Mouse (Mus musculus) forebrain, embryonic 10.5 days (tissue): Measurements from ENCODE around the gene Mylk. TPM values are rescaled to one million over a fixed set of nuclear protein-coding genes. Genes with fewer than 3 reads are reported as not detected.

Experiments
- DNase-seq: peaks from one replicate; pipeline ENCODE4 v3.0.0-alpha.2; 2017; ENCODE audit warnings: low spot score; ENCODE audit errors: extremely low spot score
- H3K27ac ChIP-seq: fragments of 300-500 bp; sonication (generic); 2 replicates; pipeline ENCODE4 v1.5.1; 2016; ENCODE audit warnings: mild to moderate bottlenecking
- H3K27me3 ChIP-seq: fragments of 300-500 bp; sonication (generic); 2 replicates; pipeline ENCODE4 v1.6.1; 2016; ENCODE audit warnings: mild to moderate bottlenecking; ENCODE audit not compliant: poor library complexity, severe bottlenecking
- H3K36me3 ChIP-seq: fragments of 300-500 bp; sonication (generic); replicated peaks from 2 replicates; pipeline ENCODE4 v1.6.1; 2016; ENCODE audit warnings: mild to moderate bottlenecking, moderate library complexity
- H3K4me1 ChIP-seq: fragments of 300-500 bp; sonication (generic); 2 replicates; pipeline ENCODE4 v1.6.1; 2016
- H3K4me3 ChIP-seq: fragments of 300-500 bp; sonication (generic); 2 replicates; pipeline ENCODE4 v1.5.1; 2016; ENCODE audit warnings: mild to moderate bottlenecking, moderate library complexity
- H3K9me3 ChIP-seq: fragments of 300-500 bp; sonication (generic); 2 replicates; pipeline ENCODE4 v1.6.1; 2016; ENCODE audit warnings: mild to moderate bottlenecking, moderate library complexity
- WGBS: fragments of 180-500 bp; shearing (Covaris S2); methylation state at CpG from one replicate; pipeline ENCODE4 v1.1.7; 2016; 5-methylcytosine and 5-hydroxymethylcytosine counted together
- polyA plus RNA-seq: library from polyadenylated mRNA; unstranded; fragments of >200 nt; fragmentation: Nextera tagmentation; extraction: Ambion mirVana; gene quantifications from 2 replicates; pipeline ENCODE4 v1.2.1, GENCODE M21; 2016

The Mylk gene
- polyA plus RNA-seq, 1 experiment from 2014 or later: 5.1 TPM

DNA sequence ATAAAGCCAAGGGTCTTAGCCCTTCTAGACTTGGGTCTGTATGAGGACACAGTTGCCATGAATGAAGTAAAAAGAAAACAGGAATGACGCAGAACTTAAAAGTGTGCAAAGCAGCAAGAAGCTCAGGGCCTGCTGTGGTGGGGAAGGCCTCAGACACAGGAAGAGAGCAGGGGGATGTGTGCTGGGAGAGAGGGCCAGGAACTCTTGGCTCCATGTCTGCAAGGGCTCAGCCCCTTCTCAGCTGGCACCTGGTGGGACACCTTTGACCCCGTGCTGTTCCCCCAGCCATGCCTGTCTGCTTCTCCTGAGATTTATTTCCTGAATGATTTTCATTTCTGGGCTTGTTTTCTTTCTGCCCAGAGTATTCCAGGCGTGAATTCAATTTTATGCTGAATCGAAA is 4.5 kb downstream of the Mylk start:
- Histone ChIP-seq H3K4me1 (peaks cover 62% of the 10 kb centered on the region), H3K27ac (peak overlapping the region; percentile 71), H3K4me3 (no peak overlapping the region), H3K9me3 (no peaks in the 10 kb centered on the region; the same call in 1 of the 2 replicates), H3K36me3 (no peaks in the 10 kb centered on the region; the same call in 1 of the 2 replicates), H3K27me3 (peaks cover 26% of the 10 kb centered on the region)
- DNase-seq: no peak
- 62% methylated on average over 4 of the region's 4 CpGs for WGBS

- H3K27ac ChIP-seq: no peak overlapping the region
- DNase-seq: no peak
- peaks cover 62% of the 10 kb centered on the region for H3K4me1 ChIP-seq
- 80% methylated on average over 3 of the region's 3 CpGs for WGBS
- no peak overlapping the region for H3K4me3 ChIP-seq
- H3K36me3 ChIP-seq: no peaks in the 10 kb centered on the region; the same call in 1 of the 2 replicates
- H3K27me3 ChIP-seq: peaks cover 18% of the 10 kb centered on the region
- no peaks in the 10 kb centered on the region; the same call in 1 of the 2 replicates for H3K9me3 ChIP-seq
Measured at GRCm38 (mm10) chr16:34752026-34752425, 7.0 kb downstream of the Mylk start.

GRCm38 (mm10) chr16:34752977-34753376 is 8.0 kb downstream of the Mylk start:
- no peak overlapping the region for H3K27ac ChIP-seq
- no peaks in the 10 kb centered on the region; the same call in 1 of the 2 replicates for H3K36me3 ChIP-seq
- WGBS: 82% methylated on average over 3 of the region's 3 CpGs
- H3K27me3 ChIP-seq: peaks cover 10% of the 10 kb centered on the region; the same call in 1 of the 2 replicates
- no peak for DNase-seq
- H3K4me1 ChIP-seq: peaks cover 67% of the 10 kb centered on the region
- no peaks in the 10 kb centered on the region; the same call in 1 of the 2 replicates for H3K9me3 ChIP-seq
- H3K4me3 ChIP-seq: no peak overlapping the region

GRCm38 (mm10) chr16:34756991-34757390 is 12.0 kb downstream of the Mylk start:
- Histone ChIP-seq H3K27me3 (peaks cover 9% of the 10 kb centered on the region; the same call in 1 of the 2 replicates), H3K36me3 (no peaks in the 10 kb centered on the region), H3K4me3 (no peak overlapping the region), H3K27ac (peak overlapping the region; percentile 48; the same call in 1 of the 2 replicates), H3K4me1 (peaks cover 38% of the 10 kb centered on the region), H3K9me3 (no peaks in the 10 kb centered on the region)
- WGBS: 75% methylated on average over 7 of the region's 7 CpGs
- DNase-seq: no peak

DNA sequence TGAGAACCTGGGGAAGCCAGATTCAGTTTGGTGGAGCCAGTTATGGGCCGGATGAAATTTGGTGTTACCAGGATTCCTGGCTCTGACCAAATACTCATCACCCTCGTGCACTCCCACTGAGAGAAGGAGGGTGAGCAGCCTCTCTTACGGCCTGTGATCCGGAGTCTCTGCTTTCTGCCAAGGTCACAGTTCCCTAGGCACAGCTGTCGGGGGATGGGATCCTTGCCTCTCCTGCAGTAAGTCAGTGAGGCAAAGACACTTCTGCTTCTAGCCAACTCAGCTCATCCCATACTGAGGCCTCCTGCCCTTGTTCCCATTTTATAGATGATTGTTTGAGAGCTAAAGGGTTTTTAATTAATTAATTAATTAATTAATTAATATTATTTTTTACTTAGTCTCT is 13.2 kb downstream of the Mylk start:
- DNase-seq: no peak
- Histone ChIP-seq H3K27ac (no peak overlapping the region), H3K4me1 (peaks cover 32% of the 10 kb centered on the region), H3K9me3 (no peaks in the 10 kb centered on the region), H3K27me3 (peaks cover 9% of the 10 kb centered on the region; the same call in 1 of the 2 replicates), H3K4me3 (no peak overlapping the region), H3K36me3 (no peaks in the 10 kb centered on the region)
- WGBS: 56% methylated on average over 5 of the region's 5 CpGs

DNA sequence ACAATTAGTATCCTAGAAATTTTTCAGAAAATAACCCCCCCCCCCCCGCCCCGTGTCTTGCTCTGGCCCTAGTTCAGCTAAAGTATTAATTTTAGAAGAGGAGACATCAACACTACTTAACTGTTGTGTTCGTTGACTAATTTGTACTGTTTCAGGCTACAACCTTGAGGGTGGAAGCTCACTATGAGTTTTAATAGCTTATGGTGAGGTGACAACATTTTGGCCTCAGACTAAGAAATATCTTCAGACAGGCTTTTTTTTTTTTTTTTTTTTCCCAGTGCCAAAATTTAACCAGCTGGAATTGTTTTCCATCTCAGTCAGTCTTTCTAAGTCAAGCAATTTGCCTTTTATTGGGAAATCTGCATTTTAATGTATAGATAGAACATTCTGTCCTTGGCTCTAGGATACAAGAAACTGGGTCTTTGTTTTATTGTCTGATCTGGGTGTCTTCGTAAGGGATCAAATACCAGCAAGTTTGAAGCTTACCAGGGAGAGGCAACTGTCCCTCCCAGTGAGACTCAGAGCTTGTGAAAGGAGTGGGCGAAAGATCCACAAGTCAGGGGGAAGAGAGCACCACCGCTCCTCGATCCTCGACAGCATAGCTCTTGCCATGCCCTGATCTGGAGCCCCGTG is 19.1 kb downstream of the Mylk start:
- no peak overlapping the region for H3K27ac ChIP-seq
- 86% methylated on average over 9 of the region's 9 CpGs for WGBS
- H3K27me3 ChIP-seq: peaks cover 27% of the 10 kb centered on the region

GRCm38 (mm10) chr16:34765666-34766065 is 20.7 kb downstream of the Mylk start:
- H3K4me1 ChIP-seq: peaks cover 10% of the 10 kb centered on the region
- no peak for DNase-seq
- peaks cover 40% of the 10 kb centered on the region for H3K27me3 ChIP-seq
- H3K9me3 ChIP-seq: peaks cover 7% of the 10 kb centered on the region; the same call in 1 of the 2 replicates
- H3K27ac ChIP-seq: no peak overlapping the region
- H3K4me3 ChIP-seq: no peak overlapping the region
- 75% methylated on average over 1 of the region's 1 CpGs for WGBS
- no peaks in the 10 kb centered on the region; the same call in 1 of the 2 replicates for H3K36me3 ChIP-seq

More for the DNA sequence above, 19.1 kb downstream of the Mylk start:
- no peak for DNase-seq
- Histone ChIP-seq H3K4me3 (no peak overlapping the region), H3K4me1 (peaks cover 10% of the 10 kb centered on the region), H3K9me3 (peaks cover 5% of the 10 kb centered on the region; the same call in 1 of the 2 replicates), H3K36me3 (no peaks in the 10 kb centered on the region; the same call in 1 of the 2 replicates)

- Histone ChIP-seq H3K4me3 (no peak overlapping the region), H3K36me3 (no peaks in the 10 kb centered on the region; the same call in 1 of the 2 replicates), H3K4me1 (peaks cover 10% of the 10 kb centered on the region), H3K27ac (no peak overlapping the region), H3K9me3 (peaks cover 13% of the 10 kb centered on the region; the same call in 1 of the 2 replicates), H3K27me3 (peaks cover 45% of the 10 kb centered on the region)
- WGBS: 96% methylated on average over 1 of the region's 1 CpGs
- DNase-seq: no peak
Measured at GRCm38 (mm10) chr16:34766193-34766592, 21.2 kb downstream of the Mylk start.

GRCm38 (mm10) chr16:34767443-34767842 is 22.4 kb downstream of the Mylk start:
- no peak overlapping the region for H3K4me3 ChIP-seq
- no peak overlapping the region for H3K27ac ChIP-seq
- peaks cover 17% of the 10 kb centered on the region for H3K4me1 ChIP-seq
- H3K36me3 ChIP-seq: no peaks in the 10 kb centered on the region; the same call in 1 of the 2 replicates
- 97% methylated on average over 2 of the region's 2 CpGs for WGBS
- peaks cover 49% of the 10 kb centered on the region for H3K27me3 ChIP-seq
- H3K9me3 ChIP-seq: peaks cover 17% of the 10 kb centered on the region; the same call in 1 of the 2 replicates
- DNase-seq: no peak

GRCm38 (mm10) chr16:34768436-34768835 is 23.4 kb downstream of the Mylk start:
- Histone ChIP-seq H3K27ac (no peak overlapping the region), H3K9me3 (peaks cover 17% of the 10 kb centered on the region; the same call in 1 of the 2 replicates), H3K27me3 (peaks cover 54% of the 10 kb centered on the region), H3K4me1 (peaks cover 27% of the 10 kb centered on the region), H3K36me3 (no peaks in the 10 kb centered on the region; the same call in 1 of the 2 replicates), H3K4me3 (no peak overlapping the region)
- 66% methylated on average over 4 of the region's 4 CpGs for WGBS
- no peak for DNase-seq

GRCm38 (mm10) chr16:34770127-34770526 is 25.1 kb downstream of the Mylk start:
- H3K27me3 ChIP-seq: peaks cover 61% of the 10 kb centered on the region
- H3K36me3 ChIP-seq: no peaks in the 10 kb centered on the region; the same call in 1 of the 2 replicates
- H3K9me3 ChIP-seq: peaks cover 17% of the 10 kb centered on the region
- H3K27ac ChIP-seq: no peak overlapping the region
- peaks cover 31% of the 10 kb centered on the region for H3K4me1 ChIP-seq
- WGBS: 93% methylated on average over 4 of the region's 4 CpGs
- DNase-seq: no peak
- H3K4me3 ChIP-seq: no peak overlapping the region

GRCm38 (mm10) chr16:34772445-34773032 is 27.5 kb downstream of the Mylk start:
- H3K9me3 ChIP-seq: peaks cover 12% of the 10 kb centered on the region
- H3K27ac ChIP-seq: 0 out of 2 replicates have a peak overlapping the region, but pooled peaks have one; percentile 53
- peak; percentile 44 for DNase-seq
- H3K4me1 ChIP-seq: peaks cover 31% of the 10 kb centered on the region
- no peak overlapping the region; the same call in 1 of the 2 replicates for H3K4me3 ChIP-seq
- 12% methylated on average over 4 of the region's 4 CpGs for WGBS
- no peaks in the 10 kb centered on the region for H3K36me3 ChIP-seq
- H3K27me3 ChIP-seq: peaks cover 61% of the 10 kb centered on the region

DNA sequence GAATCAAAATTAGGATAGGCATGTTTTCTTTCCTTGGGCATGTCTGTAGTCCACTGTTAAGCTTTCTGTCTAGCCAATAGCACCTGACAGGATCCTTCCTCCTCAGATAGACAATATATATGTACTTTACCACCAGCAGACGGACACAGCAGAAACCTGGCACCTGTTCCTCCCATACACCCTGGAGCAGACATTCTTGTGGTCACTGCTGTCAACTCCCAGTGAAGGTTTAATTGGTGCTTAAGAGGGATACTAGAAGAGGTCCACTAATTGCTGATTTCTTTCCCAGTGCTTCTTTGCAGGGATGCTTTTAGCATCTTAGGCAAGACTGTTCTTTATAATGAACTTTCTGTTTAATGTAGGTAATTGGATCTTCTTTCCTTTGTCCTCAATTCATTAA is 37.4 kb downstream of the Mylk start:
- H3K27me3 ChIP-seq: no peaks in the 10 kb centered on the region
- H3K4me3 ChIP-seq: no peak overlapping the region
- H3K4me1 ChIP-seq: peaks cover 20% of the 10 kb centered on the region
- peaks cover 2% of the 10 kb centered on the region; the same call in 1 of the 2 replicates for H3K9me3 ChIP-seq
- DNase-seq: no peak
- no peaks in the 10 kb centered on the region for H3K36me3 ChIP-seq
- WGBS: 51% methylated on average over 1 of the region's 1 CpGs
- H3K27ac ChIP-seq: no peak overlapping the region
